Mouse (Mus musculus) G1E (cell line): ENCODE measurements around the gene Ptpn7.

Experiments used
- CTCF ChIP-seq: IDR thresholded peaks from 2 replicates; pipeline ENCODE4 v1.5.1; 2012; ENCODE audit warnings: low read depth, low read length, inconsistent platforms, mixed read lengths
- GATA1 ChIP-seq: IDR thresholded peaks from 2 replicates; pipeline ENCODE4 v1.6.1; 2012; ENCODE audit warnings: borderline replicate concordance, low read length, inconsistent platforms, mixed read lengths
- GATA2 ChIP-seq: IDR thresholded peaks from 2 replicates; pipeline ENCODE4 v1.6.1; 2012; ENCODE audit warnings: low read depth, low read length, inconsistent platforms, borderline replicate concordance
- POLR2AphosphoS5 ChIP-seq: IDR thresholded peaks from 2 replicates; pipeline ENCODE4 v1.6.1; 2012; ENCODE audit warnings: low read depth, low read length, inconsistent platforms; ENCODE audit not compliant: insufficient replicate concordance
- TAL1 ChIP-seq: conservative IDR thresholded peaks from 2 replicates; pipeline ENCODE4 v1.6.1; 2012; ENCODE audit warnings: low read depth, low read length, inconsistent platforms, mixed read lengths

- TF ChIP-seq CTCF = no peak
- no peak for TF ChIP-seq GATA1
- no peak for TF ChIP-seq POLR2AphosphoS5
- TF ChIP-seq TAL1 = no peak
- no peak for TF ChIP-seq GATA2
Observed at GRCm38 (mm10) chr1:135094723-135095122, 37.8 kb upstream of the Ptpn7 start.
